Mouse (Mus musculus): ENCODE results near the gene Adamts12. TPM values are rescaled to one million over a fixed set of nuclear protein-coding genes. Genes with fewer than 3 reads are reported as not detected.

Adamts12 gene
- total and polyA plus RNA-seq, 3 experiments = not detected

GRCm38 (mm10) chr15:11320481-11320880, 255.9 kb downstream of the Adamts12 start:
- Histone ChIP-seq H3K4me1 (ENCODE audit: control insufficient read depth in 1 of 2, insufficient read depth in 2 of 2, low read length in 2 of 2) (no peaks in the 10 kb centered on the region), H3K79me2 (ENCODE audit: control insufficient read depth, insufficient read depth, low read length, poor library complexity) (no peaks in the 10 kb centered on the region), H3K9ac (ENCODE audit: control insufficient read depth, low read depth, low read length, poor library complexity, severe bottlenecking) (no peak overlapping the region), H3K36me3 (ENCODE audit: control insufficient read depth in 1 of 2, insufficient read depth in 2 of 2, low read length in 2 of 2) (no peaks in the 10 kb centered on the region), H3K27me3 (ENCODE audit: control insufficient read depth in 1 of 2, insufficient read depth in 2 of 2, low read length in 2 of 2) (peaks cover 0 to 4% of the 10 kb centered on the region in 2 experiments; a peak in 2 of 4 replicates), H3K9me3 (replicated peaks; ENCODE audit: insufficient read depth, low read length) (no peaks in the 10 kb centered on the region), H3K4me3 (ENCODE audit: control insufficient read depth in 1 of 2, insufficient read depth in 1 of 2, low read depth in 2 of 2, low read length in 2 of 2) (no peak overlapping the region), H3K27ac (ENCODE audit: control insufficient read depth, low read depth, low read length) (no peak overlapping the region)
- TF ChIP-seq GABPA (IDR thresholded peaks at IDR 0.05; ENCODE audit: low read depth, low read length) = no peak
- no peak for TF ChIP-seq POLR2A (IDR thresholded peaks at IDR 0.05; ENCODE audit: control insufficient read depth in 1 of 2, insufficient read depth in 1 of 2, low read depth in 1 of 2, low read length in 2 of 2, poor library complexity in 1 of 2)
- peak; percentile 65 for TF ChIP-seq ZC3H11A (IDR thresholded peaks at IDR 0.05; ENCODE audit: low read depth, low read length)
- peak; percentile 66 to 88 (median 75) for TF ChIP-seq CTCF (IDR thresholded peaks at IDR 0.05 in 2 of 3, conservative IDR thresholded peaks at IDR 0.05 in 1 of 3; ENCODE audit: control insufficient read depth in 1 of 3, insufficient read depth in 1 of 3, low read depth in 2 of 3, low read length in 3 of 3, poor library complexity in 1 of 3, severe bottlenecking in 1 of 3)
- TF ChIP-seq SMC3 (IDR thresholded peaks at IDR 0.05; ENCODE audit: low read depth, low read length) = peak; percentile 77
- TF ChIP-seq MYB (IDR thresholded peaks at IDR 0.05; ENCODE audit: low read depth, low read length) = no peak
- no peak for TF ChIP-seq USF1 (IDR thresholded peaks at IDR 0.05; ENCODE audit: low read depth, low read length)
- no peak for TF ChIP-seq MAX (IDR thresholded peaks at IDR 0.05; ENCODE audit: low read length)
- no peak for TF ChIP-seq SIN3A (IDR thresholded peaks at IDR 0.05; ENCODE audit: low read length)
- peak; percentile 78 for TF ChIP-seq RAD21 (IDR thresholded peaks at IDR 0.05; ENCODE audit: low read depth, low read length)
- no peak for TF ChIP-seq ZNF384 (IDR thresholded peaks at IDR 0.05; ENCODE audit: low read depth, low read length)
- no peak for TF ChIP-seq UBTF (IDR thresholded peaks at IDR 0.05; ENCODE audit: borderline replicate concordance, insufficient read depth, low read depth, low read length)
- no peak for TF ChIP-seq ZMIZ1 (IDR thresholded peaks at IDR 0.05; ENCODE audit: low read depth, low read length)
- DNase-seq (ENCODE audit: low read depth, low spot score) = peak; percentile 50

- H3K27ac ChIP-seq (ENCODE audit: control insufficient read depth, low read depth, low read length) = no peak overlapping the region
- H3K9me3 ChIP-seq (replicated peaks; ENCODE audit: insufficient read depth, low read length) = no peaks in the 10 kb centered on the region
- no peaks in the 10 kb centered on the region for H3K4me1 ChIP-seq (ENCODE audit: control insufficient read depth in 1 of 2, insufficient read depth in 2 of 2, low read length in 2 of 2)
- TF ChIP-seq RCOR1 (IDR thresholded peaks at IDR 0.05; ENCODE audit: low read depth, low read length) = no peak
- no peak for TF ChIP-seq E2F4 (IDR thresholded peaks at IDR 0.05; ENCODE audit: borderline replicate concordance, low read depth, low read length)
- no peak for TF ChIP-seq ELF1 (IDR thresholded peaks at IDR 0.05; ENCODE audit: low read depth, low read length)
- no peak for TF ChIP-seq ZNF384 (IDR thresholded peaks at IDR 0.05; ENCODE audit: low read depth, low read length)
- TF ChIP-seq TAL1 (IDR thresholded peaks at IDR 0.05; ENCODE audit: low read length) = no peak
- no peak for TF ChIP-seq ZMIZ1 (IDR thresholded peaks at IDR 0.05; ENCODE audit: low read depth, low read length)
- no peak for TF ChIP-seq POLR2AphosphoS2 (IDR thresholded peaks at IDR 0.05; ENCODE audit: low read length)
- no peak for TF ChIP-seq SMC3 (IDR thresholded peaks at IDR 0.05; ENCODE audit: low read depth, low read length)
- no peak for TF ChIP-seq CHD2 (IDR thresholded peaks at IDR 0.05; ENCODE audit: low read length)
- no peak for TF ChIP-seq JUND (IDR thresholded peaks at IDR 0.05; ENCODE audit: low read depth, low read length)
- TF ChIP-seq SIN3A (IDR thresholded peaks at IDR 0.05; ENCODE audit: low read length) = no peak
- TF ChIP-seq CTCF (IDR thresholded peaks at IDR 0.05 in 2 of 3, conservative IDR thresholded peaks at IDR 0.05 in 1 of 3; ENCODE audit: control insufficient read depth in 1 of 3, insufficient read depth in 1 of 3, low read depth in 2 of 3, low read length in 3 of 3, poor library complexity in 1 of 3, severe bottlenecking in 1 of 3) = no peak
- no peaks in the 10 kb centered on the region; a peak in 2 of 4 replicates for H3K27me3 ChIP-seq (ENCODE audit: control insufficient read depth in 1 of 2, insufficient read depth in 2 of 2, low read length in 2 of 2)
- H3K79me2 ChIP-seq (ENCODE audit: control insufficient read depth, insufficient read depth, low read length, poor library complexity) = no peaks in the 10 kb centered on the region
- no peaks in the 10 kb centered on the region for H3K36me3 ChIP-seq (ENCODE audit: control insufficient read depth in 1 of 2, insufficient read depth in 2 of 2, low read length in 2 of 2)
- H3K9ac ChIP-seq (ENCODE audit: control insufficient read depth, low read depth, low read length, poor library complexity, severe bottlenecking) = no peak overlapping the region
- no peak for DNase-seq (ENCODE audit: low read depth, low spot score)
- no peak overlapping the region for H3K4me3 ChIP-seq (ENCODE audit: control insufficient read depth in 1 of 2, insufficient read depth in 1 of 2, low read depth in 2 of 2, low read length in 2 of 2)
Observed at GRCm38 (mm10) chr15:11339467-11340180, 275.0 kb downstream of the Adamts12 start.

Data from MEL (cell line).